Mouse (Mus musculus) embryonic facial prominence, embryonic 11.5 days (tissue): ENCODE results near the gene Wnt9b. TPM values are rescaled to one million over a fixed set of nuclear protein-coding genes. Genes with fewer than 3 reads are reported as not detected.

Source experiments
- ATAC-seq: fragments of 200-750 bp; cut with Nextera tagmentation; replicated peaks from 2 replicates; pipeline ENCODE4 v1.8.0; 2017; ENCODE audit warnings: low read depth; ENCODE audit not compliant: insufficient number of reproducible peaks, low FRiP score, low TSS enrichment
- DNase-seq: peaks from one replicate; pipeline ENCODE4 v3.0.0-alpha.2; 2015; ENCODE audit warnings: low spot score
- H3K27ac ChIP-seq: fragments of 300-500 bp; sonication (generic); replicated peaks from 2 replicates; pipeline ENCODE4 v1.5.1; 2014; ENCODE audit warnings: mild to moderate bottlenecking, low read depth, low read length, control low read depth
- H3K27me3 ChIP-seq: fragments of 300-500 bp; sonication (generic); 2 replicates; pipeline ENCODE4 v1.6.1; 2014; ENCODE audit warnings: mild to moderate bottlenecking, low read length, moderate library complexity, mixed read lengths; ENCODE audit not compliant: control insufficient read depth, insufficient read depth
- H3K36me3 ChIP-seq: fragments of 300-500 bp; sonication (generic); replicated peaks from 2 replicates; pipeline ENCODE4 v1.6.1; 2014; ENCODE audit warnings: low read depth, mild to moderate bottlenecking, low read length, moderate library complexity, mixed read lengths; ENCODE audit not compliant: control insufficient read depth, insufficient read depth
- H3K4me1 ChIP-seq: fragments of 300-500 bp; sonication (generic); 2 replicates; pipeline ENCODE4 v1.6.1; 2014; ENCODE audit warnings: low read length, mixed read lengths; ENCODE audit not compliant: control insufficient read depth, insufficient read depth
- H3K4me2 ChIP-seq: fragments of 300-500 bp; sonication (generic); 2 replicates; pipeline ENCODE4 v1.6.1; 2014; ENCODE audit warnings: low read depth, mild to moderate bottlenecking, control low read depth, low read length, moderate library complexity
- H3K4me3 ChIP-seq: fragments of 300-500 bp; sonication (generic); 2 replicates; pipeline ENCODE4 v1.5.1; 2014; ENCODE audit warnings: low read depth, low read length, control low read depth
- H3K9ac ChIP-seq: fragments of 300-500 bp; sonication (generic); replicated peaks from 2 replicates; pipeline ENCODE4 v1.6.1; 2014; ENCODE audit warnings: mild to moderate bottlenecking, control low read depth, low read length
- H3K9me3 ChIP-seq: fragments of 300-500 bp; sonication (generic); replicated peaks from 2 replicates; pipeline ENCODE4 v1.6.1; 2016; ENCODE audit warnings: mild to moderate bottlenecking, low read length, inconsistent platforms, mixed read lengths; ENCODE audit not compliant: control insufficient read depth
- WGBS: fragments of 180-500 bp; shearing (Covaris S2); extraction: QIAGEN DNeasy Blood & Tissue Kit; methylation state at CpG from one replicate; pipeline ENCODE4 v1.1.7; 2014; 5-methylcytosine and 5-hydroxymethylcytosine counted together
- polyA plus RNA-seq: library from polyadenylated mRNA; unstranded; fragments of >200 nt; fragmentation: Nextera tagmentation; extraction: Ambion mirVana; gene quantifications from 2 replicates; pipeline ENCODE4 v1.2.1, GENCODE M21; 2014

Wnt9b gene
- polyA plus RNA-seq, 1 experiment from 2014 or later = 2.1 TPM

- ATAC-seq (peak; percentile 73), DNase-seq (peak; percentile 61)
- Histone ChIP-seq H3K9ac (peak overlapping the region; percentile 22; the same call in 1 of the 2 replicates), H3K27me3 (no peaks in the 10 kb centered on the region), H3K4me2 (peak overlapping the region; percentile 21; the same call in 1 of the 2 replicates), H3K27ac (no peak overlapping the region), H3K4me3 (no peak overlapping the region), H3K36me3 (no peaks in the 10 kb centered on the region), H3K9me3 (no peaks in the 10 kb centered on the region), H3K4me1 (peaks cover 3% of the 10 kb centered on the region)
- WGBS = 13% methylated on average over 9 of the region's 9 CpGs
These were observed 27.6 kb downstream of the Wnt9b start for GRCm38 (mm10) chr11:103722040-103722481.

- DNase-seq = peak; percentile 73
- H3K4me3 ChIP-seq = no peak overlapping the region
- H3K4me2 ChIP-seq = peak overlapping the region; percentile 21; the same call in 1 of the 2 replicates
- peak; percentile 57 for ATAC-seq
- no peak overlapping the region for H3K27ac ChIP-seq
- H3K27me3 ChIP-seq = no peaks in the 10 kb centered on the region
- H3K36me3 ChIP-seq = no peaks in the 10 kb centered on the region
- H3K4me1 ChIP-seq = peaks cover 3% of the 10 kb centered on the region
- H3K9ac ChIP-seq = peak overlapping the region; percentile 22; the same call in 1 of the 2 replicates
- no peaks in the 10 kb centered on the region for H3K9me3 ChIP-seq
- 21% methylated on average over 15 of the region's 15 CpGs for WGBS
These were observed 28.1 kb downstream of the Wnt9b start for GRCm38 (mm10) chr11:103721468-103722039.

- H3K27ac ChIP-seq = no peak overlapping the region
- ATAC-seq = no peak
These were observed 30.2 kb downstream of the Wnt9b start for GRCm38 (mm10) chr11:103719436-103719835.

GRCm38 (mm10) chr11:103716971-103717370 is 32.6 kb downstream of the Wnt9b start:
- DNase-seq (peak; percentile 28), ATAC-seq (no peak)
- no peaks in the 10 kb centered on the region for H3K36me3 ChIP-seq
- no peaks in the 10 kb centered on the region for H3K9me3 ChIP-seq
- H3K9ac ChIP-seq = no peak overlapping the region
- 38% methylated on average over 9 of the region's 9 CpGs for WGBS
- H3K4me1 ChIP-seq = peaks cover 3% of the 10 kb centered on the region
- no peak overlapping the region for H3K27ac ChIP-seq
- H3K4me3 ChIP-seq = no peak overlapping the region
- H3K4me2 ChIP-seq = no peak overlapping the region
- H3K27me3 ChIP-seq = no peaks in the 10 kb centered on the region

More at GRCm38 (mm10) chr11:103719436-103719835, 30.2 kb downstream of the Wnt9b start:
- H3K9me3 ChIP-seq = no peaks in the 10 kb centered on the region
- H3K4me3 ChIP-seq = no peak overlapping the region
- no peaks in the 10 kb centered on the region for H3K36me3 ChIP-seq
- H3K27me3 ChIP-seq = no peaks in the 10 kb centered on the region
- WGBS = 76% methylated on average over 5 of the region's 5 CpGs
- H3K4me1 ChIP-seq = peaks cover 3% of the 10 kb centered on the region
- H3K4me2 ChIP-seq = no peak overlapping the region
- no peak for DNase-seq
- no peak overlapping the region for H3K9ac ChIP-seq

GRCm38 (mm10) chr11:103714074-103714473 is 35.5 kb downstream of the Wnt9b start:
- no peaks in the 10 kb centered on the region for H3K36me3 ChIP-seq
- ATAC-seq (no peak), DNase-seq (no peak)
- H3K27me3 ChIP-seq = no peaks in the 10 kb centered on the region
- no peaks in the 10 kb centered on the region for H3K9me3 ChIP-seq
- no peaks in the 10 kb centered on the region for H3K4me1 ChIP-seq
- no peak overlapping the region for H3K9ac ChIP-seq
- H3K4me2 ChIP-seq = no peak overlapping the region
- H3K4me3 ChIP-seq = no peak overlapping the region
- 93% methylated on average over 2 of the region's 2 CpGs for WGBS
- no peak overlapping the region for H3K27ac ChIP-seq

- Histone ChIP-seq H3K4me2 (no peak overlapping the region), H3K36me3 (no peaks in the 10 kb centered on the region), H3K4me3 (no peak overlapping the region), H3K27ac (no peak overlapping the region), H3K9ac (no peak overlapping the region), H3K27me3 (no peaks in the 10 kb centered on the region), H3K4me1 (no peaks in the 10 kb centered on the region), H3K9me3 (no peaks in the 10 kb centered on the region)
- 45% methylated on average over 28 of the region's 28 CpGs for WGBS
- DNase-seq = no peak
- ATAC-seq = no peak
These were observed 37.6 kb downstream of the Wnt9b start for GRCm38 (mm10) chr11:103711851-103712587.

GRCm38 (mm10) chr11:103709982-103710381 is 39.6 kb downstream of the Wnt9b start:
- ATAC-seq (no peak), DNase-seq (no peak)
- H3K4me3 ChIP-seq = no peak overlapping the region
- H3K27ac ChIP-seq = no peak overlapping the region
- H3K36me3 ChIP-seq = no peaks in the 10 kb centered on the region
- H3K9ac ChIP-seq = no peak overlapping the region
- no peak overlapping the region for H3K4me2 ChIP-seq
- H3K4me1 ChIP-seq = no peaks in the 10 kb centered on the region
- WGBS = 87% methylated on average over 1 of the region's 1 CpGs
- no peaks in the 10 kb centered on the region for H3K9me3 ChIP-seq
- H3K27me3 ChIP-seq = no peaks in the 10 kb centered on the region

- Histone ChIP-seq H3K36me3 (no peaks in the 10 kb centered on the region), H3K27ac (no peak overlapping the region), H3K27me3 (no peaks in the 10 kb centered on the region), H3K9ac (no peak overlapping the region), H3K4me2 (no peak overlapping the region), H3K4me1 (no peaks in the 10 kb centered on the region), H3K4me3 (no peak overlapping the region), H3K9me3 (no peaks in the 10 kb centered on the region)
- 55% methylated on average over 8 of the region's 8 CpGs for WGBS
- no peak for DNase-seq
- ATAC-seq = no peak
These were observed 42.6 kb downstream of the Wnt9b start for GRCm38 (mm10) chr11:103707005-103707404.
